Mouse (Mus musculus): ENCODE results near the gene Lcmt1.

GRCm38 (mm10) chr7:123338351-123338750 lies 31.2 kb upstream of the Lcmt1 start:
- peak; percentile 27 for TF ChIP-seq CTCF (IDR thresholded peaks at IDR 0.05; ENCODE audit: low read depth)
- no peak for TF ChIP-seq EP300 (optimal IDR thresholded peaks at IDR 0.05)

All from stomach, postnatal 0 days (tissue).